Mouse (Mus musculus): ENCODE measurements around the gene Zfp365. TPM values are rescaled to one million over a fixed set of nuclear protein-coding genes. Genes with fewer than 3 reads are reported as not detected.

The Zfp365 gene
- polyA plus RNA-seq, 1 experiment from 2014 or later: 1.8 TPM

Other genes with a start within 250 kb of the Zfp365 start
- 3.3 and 4.2 TPM in 2 replicates for gene Rtkn2, start 66.9 kb upstream of the Zfp365 start, polyA plus RNA-seq (2015; fragmentation: Nextera tagmentation; extraction: Ambion mirVana)

Data from neural tube, embryonic 13.5 days (tissue).